Mouse (Mus musculus) testis, adult 2 months (tissue): Measurements from ENCODE around the gene Lysmd3.

Experiments
- CTCF ChIP-seq: fragments of 200-500 bp; IDR thresholded peaks from 2 replicates; pipeline ENCODE4 v1.5.1; 2012; ENCODE audit warnings: low read depth, mild to moderate bottlenecking, inconsistent platforms, low read length, moderate library complexity; ENCODE audit not compliant: control insufficient read depth, insufficient read depth, insufficient replicate concordance
- POLR2A ChIP-seq: fragments of 200-500 bp; IDR thresholded peaks from 2 replicates; pipeline ENCODE4 v1.6.1; 2012; ENCODE audit warnings: low read depth, mild to moderate bottlenecking, inconsistent platforms, low read length, moderate library complexity; ENCODE audit not compliant: control insufficient read depth

GRCm38 (mm10) chr13:81656091-81656850 lies 1.2 kb upstream of the Lysmd3 start:
- TF ChIP-seq POLR2A (no peak), CTCF (no peak)
